Mouse (Mus musculus) forelimb bud, embryonic 11.5 days (tissue): ENCODE data around the gene Vmn1r62.
"Not testable (repeated sequence)": the region's sequence is repeated elsewhere in the genome, so short reads cannot be mapped to it uniquely, and the experiment has no call there.

ENCODE experiments used
- DNase-seq: peaks from one replicate; pipeline ENCODE4 v3.0.0-alpha.2; 2012; ENCODE audit warnings: low read depth, low spot score

The Vmn1r62 gene

GRCm38 (mm10) chr7:5673331-5673730, at the start of gene Vmn1r62:
TSS of gene Vmn1r62 (plus strand) at chr7:5673631.
- not testable (repeated sequence) for DNase-seq
